Mouse (Mus musculus): ENCODE measurements around the gene Rslcan18. TPM values are rescaled to one million over a fixed set of nuclear protein-coding genes. Genes with fewer than 3 reads are reported as not detected.
A peak's percentile ranks its signal among the peaks of the same experiment; 100 is the strongest.

The Rslcan18 gene
- polyA plus RNA-seq, 1 experiment: 0.19 TPM

DNA sequence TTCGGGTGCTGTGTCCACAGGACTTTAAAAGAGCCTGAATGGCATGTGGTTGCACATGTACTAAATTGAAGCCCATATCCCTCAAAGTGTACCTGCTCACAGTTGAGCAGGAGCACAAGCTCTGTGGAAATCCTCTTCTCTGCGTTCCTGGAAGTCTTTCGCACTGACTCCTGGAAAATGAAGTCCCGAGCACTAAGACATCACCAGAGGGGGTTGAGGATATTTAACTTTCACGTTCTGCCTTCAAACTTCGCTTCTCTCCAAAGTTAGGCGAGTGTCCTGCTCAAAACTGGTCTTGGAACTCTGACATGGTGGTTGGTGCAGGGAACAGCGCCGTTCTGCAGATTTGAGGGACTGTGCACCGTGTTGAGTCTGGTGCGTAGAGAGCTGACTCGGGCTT lies 4.0 kb downstream of the Rslcan18 start:
- TF ChIP-seq TCF12 (IDR thresholded peaks at IDR 0.05; ENCODE audit: insufficient read depth, poor library complexity, severe bottlenecking) (no peak), POLR2A (IDR thresholded peaks at IDR 0.05; ENCODE audit: insufficient read length, low read depth) (no peak), E2F4 (IDR thresholded peaks at IDR 0.05; ENCODE audit: insufficient read depth) (no peak), POLR2AphosphoS2 (IDR thresholded peaks at IDR 0.05; ENCODE audit: insufficient read length, low read depth) (no peak), MAX (IDR thresholded peaks at IDR 0.05; ENCODE audit: low read depth) (no peak), MYOG (IDR thresholded peaks at IDR 0.05; ENCODE audit: control insufficient read depth in 1 of 3, insufficient read depth in 1 of 3, insufficient read length in 2 of 3, low read depth in 2 of 3) (no peak), CEBPB (IDR thresholded peaks at IDR 0.05; ENCODE audit: insufficient read depth, poor library complexity, severe bottlenecking) (no peak), SRF (IDR thresholded peaks at IDR 0.05; ENCODE audit: control insufficient read depth, insufficient read length, low read depth) (no peak), TCF3 (IDR thresholded peaks at IDR 0.05; ENCODE audit: insufficient read length, low read depth) (no peak), REST (IDR thresholded peaks at IDR 0.05; ENCODE audit: insufficient read depth, insufficient read length) (no peak), MYOD1 (IDR thresholded peaks at IDR 0.05; ENCODE audit: control insufficient read depth in 1 of 3, insufficient read length in 2 of 3, low read depth in 2 of 3) (no peak), USF1 (IDR thresholded peaks at IDR 0.05; ENCODE audit: low read depth) (no peak)
- no peak overlapping the region for H3K4me3 ChIP-seq
- no peak overlapping the region for H3ac ChIP-seq (ENCODE audit: control insufficient read depth, insufficient read length)
- no peaks in the 10 kb centered on the region for H3K79me2 ChIP-seq (ENCODE audit: control insufficient read depth, insufficient read depth)
- no peak overlapping the region for H3K4me2 ChIP-seq (ENCODE audit: low read depth)
- no peaks in the 10 kb centered on the region for H3K27me3 ChIP-seq (ENCODE audit: control insufficient read depth, insufficient read depth, insufficient read length)
- H3K36me3 ChIP-seq (ENCODE audit: control insufficient read depth, insufficient read depth): no peaks in the 10 kb centered on the region

- H3K4me2 ChIP-seq (ENCODE audit: low read depth): peak overlapping the region; percentile 74
- no peaks in the 10 kb centered on the region for H3K27me3 ChIP-seq (ENCODE audit: control insufficient read depth, insufficient read depth, insufficient read length)
- H3K36me3 ChIP-seq (ENCODE audit: control insufficient read depth, insufficient read depth): no peaks in the 10 kb centered on the region
- H3K79me2 ChIP-seq (ENCODE audit: control insufficient read depth, insufficient read depth): no peaks in the 10 kb centered on the region
- H3K4me3 ChIP-seq: peak overlapping the region; percentile 48
- no peak for TF ChIP-seq MAX (IDR thresholded peaks at IDR 0.05; ENCODE audit: low read depth)
- TF ChIP-seq E2F4 (IDR thresholded peaks at IDR 0.05; ENCODE audit: insufficient read depth): no peak
- TF ChIP-seq SRF (IDR thresholded peaks at IDR 0.05; ENCODE audit: control insufficient read depth, insufficient read length, low read depth): no peak
- TF ChIP-seq USF1 (IDR thresholded peaks at IDR 0.05; ENCODE audit: low read depth): no peak
- TF ChIP-seq TCF12 (IDR thresholded peaks at IDR 0.05; ENCODE audit: insufficient read depth, poor library complexity, severe bottlenecking): no peak
- no peak for TF ChIP-seq POLR2AphosphoS2 (IDR thresholded peaks at IDR 0.05; ENCODE audit: insufficient read length, low read depth)
- no peak for TF ChIP-seq MYOD1 (IDR thresholded peaks at IDR 0.05; ENCODE audit: control insufficient read depth in 1 of 3, insufficient read length in 2 of 3, low read depth in 2 of 3)
- TF ChIP-seq REST (IDR thresholded peaks at IDR 0.05; ENCODE audit: insufficient read depth, insufficient read length): no peak
- no peak for TF ChIP-seq POLR2A (IDR thresholded peaks at IDR 0.05; ENCODE audit: insufficient read length, low read depth)
- TF ChIP-seq TCF3 (IDR thresholded peaks at IDR 0.05; ENCODE audit: insufficient read length, low read depth): no peak
- no peak for TF ChIP-seq MYOG (IDR thresholded peaks at IDR 0.05; ENCODE audit: control insufficient read depth in 1 of 3, insufficient read depth in 1 of 3, insufficient read length in 2 of 3, low read depth in 2 of 3)
- TF ChIP-seq CEBPB (IDR thresholded peaks at IDR 0.05; ENCODE audit: insufficient read depth, poor library complexity, severe bottlenecking): no peak
- H3ac ChIP-seq (ENCODE audit: control insufficient read depth, insufficient read length): peak overlapping the region; percentile 42
Measured at GRCm38 (mm10) chr13:67108821-67109206, 7.2 kb downstream of the Rslcan18 start.

GRCm38 (mm10) chr13:67108194-67108820 lies 7.8 kb downstream of the Rslcan18 start, which contains the start of gene Gm28557:
TSS of gene Gm28557 (minus strand) at chr13:67108604.
- TF ChIP-seq CEBPB (IDR thresholded peaks at IDR 0.05; ENCODE audit: insufficient read depth, poor library complexity, severe bottlenecking) (0 out of 2 replicates have a peak, but pooled peaks have one; percentile 34), POLR2A (IDR thresholded peaks at IDR 0.05; ENCODE audit: insufficient read length, low read depth) (peak; percentile 59), MAX (IDR thresholded peaks at IDR 0.05; ENCODE audit: low read depth) (peak; percentile 4), MYOG (IDR thresholded peaks at IDR 0.05; ENCODE audit: control insufficient read depth in 1 of 3, insufficient read depth in 1 of 3, insufficient read length in 2 of 3, low read depth in 2 of 3) (no peak), POLR2AphosphoS2 (IDR thresholded peaks at IDR 0.05; ENCODE audit: insufficient read length, low read depth) (peak; percentile 68), REST (IDR thresholded peaks at IDR 0.05; ENCODE audit: insufficient read depth, insufficient read length) (no peak), TCF3 (IDR thresholded peaks at IDR 0.05; ENCODE audit: insufficient read length, low read depth) (no peak), SRF (IDR thresholded peaks at IDR 0.05; ENCODE audit: control insufficient read depth, insufficient read length, low read depth) (no peak)
- Histone ChIP-seq H3K4me3 (peak within 1 kb of the TSS; percentile 48), H3K4me2 (ENCODE audit: low read depth) (peak within 1 kb of the TSS; percentile 78), H3K79me2 (ENCODE audit: control insufficient read depth, insufficient read depth) (no peaks in the 10 kb centered on the region), H3K27me3 (ENCODE audit: control insufficient read depth, insufficient read depth, insufficient read length) (no peaks in the 10 kb centered on the region), H3K36me3 (ENCODE audit: control insufficient read depth, insufficient read depth) (no peaks in the 10 kb centered on the region), H3ac (ENCODE audit: control insufficient read depth, insufficient read length) (peak within 1 kb of the TSS; percentile 42)

DNA sequence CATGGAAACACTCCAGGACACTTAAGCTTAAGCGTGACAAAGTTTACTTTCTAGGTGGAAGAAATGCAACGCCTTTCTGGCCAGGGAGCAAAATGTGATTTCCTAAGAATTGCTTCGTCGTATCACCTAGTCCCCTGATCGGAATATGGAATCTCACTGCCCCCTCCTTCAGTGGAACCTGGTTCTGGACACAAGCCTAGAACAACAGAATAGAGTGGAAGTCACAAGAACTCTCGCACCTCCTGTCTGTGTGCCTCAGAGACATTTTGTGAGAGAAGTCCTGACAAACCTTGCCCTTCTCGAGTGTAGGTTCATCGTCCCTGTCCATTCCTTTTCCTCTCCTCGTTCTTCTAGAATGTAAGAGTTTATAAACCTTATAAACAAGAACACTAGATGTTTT lies 8.4 kb downstream of the Rslcan18 start:
- H3ac ChIP-seq (ENCODE audit: control insufficient read depth, insufficient read length): peak overlapping the region; percentile 42
- H3K36me3 ChIP-seq (ENCODE audit: control insufficient read depth, insufficient read depth): no peaks in the 10 kb centered on the region
- H3K27me3 ChIP-seq (ENCODE audit: control insufficient read depth, insufficient read depth, insufficient read length): no peaks in the 10 kb centered on the region
- no peak for TF ChIP-seq REST (IDR thresholded peaks at IDR 0.05; ENCODE audit: insufficient read depth, insufficient read length)
- TF ChIP-seq USF1 (IDR thresholded peaks at IDR 0.05; ENCODE audit: low read depth): no peak
- TF ChIP-seq TCF12 (IDR thresholded peaks at IDR 0.05; ENCODE audit: insufficient read depth, poor library complexity, severe bottlenecking): no peak
- no peak for TF ChIP-seq SRF (IDR thresholded peaks at IDR 0.05; ENCODE audit: control insufficient read depth, insufficient read length, low read depth)
- no peak for TF ChIP-seq MAX (IDR thresholded peaks at IDR 0.05; ENCODE audit: low read depth)
- TF ChIP-seq TCF3 (IDR thresholded peaks at IDR 0.05; ENCODE audit: insufficient read length, low read depth): no peak
- TF ChIP-seq E2F4 (IDR thresholded peaks at IDR 0.05; ENCODE audit: insufficient read depth): no peak
- no peak for TF ChIP-seq POLR2AphosphoS2 (IDR thresholded peaks at IDR 0.05; ENCODE audit: insufficient read length, low read depth)
- TF ChIP-seq MYOG (IDR thresholded peaks at IDR 0.05; ENCODE audit: control insufficient read depth in 1 of 3, insufficient read depth in 1 of 3, insufficient read length in 2 of 3, low read depth in 2 of 3): no peak
- no peak for TF ChIP-seq POLR2A (IDR thresholded peaks at IDR 0.05; ENCODE audit: insufficient read length, low read depth)
- TF ChIP-seq CEBPB (IDR thresholded peaks at IDR 0.05; ENCODE audit: insufficient read depth, poor library complexity, severe bottlenecking): no peak
- TF ChIP-seq MYOD1 (IDR thresholded peaks at IDR 0.05; ENCODE audit: control insufficient read depth in 1 of 3, insufficient read length in 2 of 3, low read depth in 2 of 3): no peak
- H3K4me3 ChIP-seq: peak overlapping the region; percentile 48
- peak overlapping the region; percentile 78 for H3K4me2 ChIP-seq (ENCODE audit: low read depth)
- H3K79me2 ChIP-seq (ENCODE audit: control insufficient read depth, insufficient read depth): no peaks in the 10 kb centered on the region

Data from myocyte (in vitro differentiated cells).